ENCODE assay signal across 19 mouse cellular contexts in the genomic region with DNA sequence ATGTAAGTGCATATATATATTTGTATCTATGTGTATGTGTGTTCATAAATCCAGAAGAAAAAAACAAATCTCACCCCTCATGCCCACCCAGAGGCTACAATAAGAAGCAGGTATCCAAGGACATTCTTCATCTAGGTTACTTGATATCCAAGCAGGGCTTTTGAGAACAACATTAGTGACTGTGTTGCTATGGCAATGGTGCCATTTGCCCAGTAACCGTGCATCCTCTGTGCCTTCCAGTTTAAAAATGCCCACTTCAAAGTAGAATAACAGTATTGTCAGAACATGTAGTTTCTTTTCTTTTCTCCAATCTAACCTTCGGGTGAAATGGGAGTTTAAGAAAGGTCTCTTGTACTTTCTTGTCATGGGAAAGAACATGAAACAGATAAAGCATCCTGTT.
A peak's percentile ranks its signal among the peaks of the same experiment; 100 is the strongest.
DNase-seq lines count a peak whose midpoint lies in the region; ATAC-seq and TF ChIP-seq lines count a peak whose summit lies in the region.
"Had no signal": no experiment of that assay in that cellular context is flagged by ENCODE, and none has a peak within 500 bp of the region (broad histone marks: within the 10 kb centered on the region; RNA-seq: fewer than 3 reads in every experiment).

No protein-coding gene starts in this region.

- H3K27ac ChIP-seq in hindbrain, postnatal 0 days = no peak overlapping the region
- no peak overlapping the region for H3K27ac ChIP-seq in hindbrain, embryonic 12.5 days
- no peak overlapping the region for H3K27ac ChIP-seq in midbrain, postnatal 0 days (ENCODE audit: low read depth, low read length)
- H3K27ac ChIP-seq in midbrain, embryonic 16.5 days (ENCODE audit: low read length) = no peak overlapping the region
- H3K27ac ChIP-seq: embryonic facial prominence, embryonic 13.5 days; forebrain, embryonic 15.5 days; gastrocnemius, adult 2 months; hindbrain, embryonic 10.5 days; hindbrain, embryonic 15.5 days had no signal

- no peak for TF ChIP-seq POLR2A in brain, embryonic 14.5 days (IDR thresholded peaks at IDR 0.05; ENCODE audit: borderline replicate concordance, extremely low read depth, insufficient read depth, insufficient read length, poor library complexity, severe bottlenecking)

- no peak overlapping the region for H3K9ac ChIP-seq in hindbrain, postnatal 0 days (replicated peaks; ENCODE audit: low read length)
- H3K9ac ChIP-seq in hindbrain, embryonic 12.5 days = no peak overlapping the region
- H3K9ac ChIP-seq in midbrain, postnatal 0 days (replicated peaks; ENCODE audit: low read length, poor library complexity, severe bottlenecking) = no peak overlapping the region
- H3K9ac ChIP-seq in midbrain, embryonic 16.5 days (ENCODE audit: low read depth, low read length) = no peak overlapping the region
- H3K9ac ChIP-seq: embryonic facial prominence, embryonic 13.5 days; forebrain, embryonic 15.5 days; heart, embryonic 12.5 days; hindbrain, embryonic 15.5 days had no signal

- no peaks in the 10 kb centered on the region for H3K36me3 ChIP-seq in hindbrain, postnatal 0 days (ENCODE audit: insufficient read depth, low read length)
- no peaks in the 10 kb centered on the region for H3K36me3 ChIP-seq in hindbrain, embryonic 12.5 days
- H3K36me3 ChIP-seq in midbrain, postnatal 0 days (ENCODE audit: insufficient read depth, low read length) = no peaks in the 10 kb centered on the region
- no peaks in the 10 kb centered on the region for H3K36me3 ChIP-seq in midbrain, embryonic 16.5 days (ENCODE audit: control insufficient read depth, insufficient read depth, low read length)
- H3K36me3 ChIP-seq: embryonic facial prominence, embryonic 13.5 days; forebrain, embryonic 15.5 days; heart, embryonic 12.5 days; hindbrain, embryonic 10.5 days; hindbrain, embryonic 15.5 days had no signal

- no peak overlapping the region for H3K4me2 ChIP-seq in hindbrain, postnatal 0 days (ENCODE audit: low read depth, low read length)
- no peak overlapping the region for H3K4me2 ChIP-seq in hindbrain, embryonic 12.5 days (replicated peaks)
- H3K4me2 ChIP-seq in midbrain, postnatal 0 days (ENCODE audit: low read depth, low read length, poor library complexity, severe bottlenecking) = no peak overlapping the region
- no peak overlapping the region for H3K4me2 ChIP-seq in midbrain, embryonic 16.5 days (ENCODE audit: low read length)
- H3K4me2 ChIP-seq: embryonic facial prominence, embryonic 13.5 days; forebrain, embryonic 15.5 days; heart, embryonic 12.5 days; hindbrain, embryonic 15.5 days had no signal

- no peaks in the 10 kb centered on the region for H3K9me3 ChIP-seq in hindbrain, postnatal 0 days (ENCODE audit: low read length)
- no peaks in the 10 kb centered on the region for H3K9me3 ChIP-seq in hindbrain, embryonic 12.5 days (replicated peaks)
- no peaks in the 10 kb centered on the region for H3K9me3 ChIP-seq in midbrain, postnatal 0 days (ENCODE audit: low read length)
- H3K9me3 ChIP-seq in midbrain, embryonic 16.5 days (replicated peaks; ENCODE audit: control insufficient read depth, low read length, poor library complexity, severe bottlenecking) = no peaks in the 10 kb centered on the region
- H3K9me3 ChIP-seq: embryonic facial prominence, embryonic 13.5 days; forebrain, embryonic 15.5 days; heart, embryonic 12.5 days; hindbrain, embryonic 10.5 days; hindbrain, embryonic 15.5 days had no signal

- H3K4me3 ChIP-seq in hindbrain, postnatal 0 days (ENCODE audit: low read length) = no peak overlapping the region
- H3K4me3 ChIP-seq in hindbrain, embryonic 12.5 days = no peak overlapping the region
- no peak overlapping the region for H3K4me3 ChIP-seq in midbrain, postnatal 0 days (ENCODE audit: low read depth, low read length)
- H3K4me3 ChIP-seq in midbrain, embryonic 16.5 days (ENCODE audit: low read depth, low read length) = no peak overlapping the region
- H3K4me3 ChIP-seq: embryonic facial prominence, embryonic 13.5 days; forebrain, embryonic 15.5 days; gastrocnemius, adult 2 months; heart, embryonic 12.5 days; hindbrain, embryonic 10.5 days; hindbrain, embryonic 15.5 days had no signal

- no peaks in the 10 kb centered on the region for H3K27me3 ChIP-seq in hindbrain, postnatal 0 days (ENCODE audit: insufficient read depth, low read length)
- H3K27me3 ChIP-seq in hindbrain, embryonic 12.5 days = no peaks in the 10 kb centered on the region
- H3K27me3 ChIP-seq in midbrain, postnatal 0 days (ENCODE audit: insufficient read depth, low read length) = no peaks in the 10 kb centered on the region
- H3K27me3 ChIP-seq in midbrain, embryonic 16.5 days (ENCODE audit: control insufficient read depth, insufficient read depth, low read depth, low read length) = no peaks in the 10 kb centered on the region
- H3K27me3 ChIP-seq: embryonic facial prominence, embryonic 13.5 days; forebrain, embryonic 15.5 days; heart, embryonic 12.5 days; hindbrain, embryonic 15.5 days had no signal

- 0 out of 2 replicates have a peak, but pooled peaks cover 2% of the 10 kb centered on the region for H3K4me1 ChIP-seq in hindbrain, postnatal 0 days (ENCODE audit: insufficient read depth, low read length)
- peaks cover 6% of the 10 kb centered on the region; the same call in 1 of the 2 replicates for H3K4me1 ChIP-seq in hindbrain, embryonic 12.5 days
- no peaks in the 10 kb centered on the region; the same call in 1 of the 2 replicates for H3K4me1 ChIP-seq in midbrain, postnatal 0 days (ENCODE audit: insufficient read depth, low read length)
- H3K4me1 ChIP-seq in midbrain, embryonic 16.5 days (ENCODE audit: control insufficient read depth, insufficient read depth, low read length) = no peaks in the 10 kb centered on the region
- H3K4me1 ChIP-seq: embryonic facial prominence, embryonic 13.5 days; heart, embryonic 12.5 days had no signal

- no peak for TF ChIP-seq CTCF in hindbrain, postnatal 0 days (IDR thresholded peaks at IDR 0.05; ENCODE audit: low read depth)
- TF ChIP-seq CTCF in midbrain, postnatal 0 days (IDR thresholded peaks at IDR 0.05) = no peak
- no peak for TF ChIP-seq CTCF in brain, embryonic 14.5 days (IDR thresholded peaks at IDR 0.05; ENCODE audit: borderline replicate concordance, extremely low read depth, insufficient read depth, insufficient read length)

- 26% methylated on average over 2 of the region's 2 CpGs for WGBS in hindbrain, postnatal 0 days
- WGBS in hindbrain, embryonic 12.5 days = 54% methylated on average over 2 of the region's 2 CpGs
- 26% methylated on average over 2 of the region's 2 CpGs for WGBS in midbrain, postnatal 0 days
- WGBS in midbrain, embryonic 16.5 days = 30% methylated on average over 2 of the region's 2 CpGs

- DNase-seq in hindbrain, postnatal 0 days (ENCODE audit: low spot score) = peak; percentile 35
- DNase-seq in midbrain, postnatal 0 days (ENCODE audit: low spot score) = peak; percentile 37
- DNase-seq in brain, embryonic 14.5 days (ENCODE audit: low read depth) = peak; percentile 55
- DNase-seq: adrenal gland, adult 8-10 months; adrenal gland, postnatal 36 days; cerebellum, adult 11-12 months; cerebellum, adult 9-10 months; cerebellum, postnatal 25 days; gastrocnemius, adult 2 months; gastrocnemius, postnatal 25 days had no signal

- ATAC-seq in hindbrain, postnatal 0 days = no peak
- ATAC-seq in hindbrain, embryonic 12.5 days (ENCODE audit: low FRiP score) = no peak
- ATAC-seq in midbrain, postnatal 0 days (ENCODE audit: low FRiP score) = no peak
- no peak; the same call in 1 of the 2 replicates for ATAC-seq in midbrain, embryonic 16.5 days
- no peak for ATAC-seq in activated CD4-positive, CD25-positive, alpha-beta regulatory T cell, adult 4 months
- ATAC-seq: forebrain, embryonic 15.5 days; inflammation-experienced regulatory T-cells, adult 6 months had no signal
